Mouse (Mus musculus): Measurements from ENCODE around the gene Olfr1130. TPM values are rescaled to one million over a fixed set of nuclear protein-coding genes. Genes with fewer than 3 reads are reported as not detected.

Gene Olfr1130
- polyA plus RNA-seq (2015; fragmentation: Nextera tagmentation; extraction: Ambion mirVana): not detected in 2 replicates

GRCm38 (mm10) chr2:87605912-87606311, at the start of gene Olfr1130:
Gene Olfr1130 (plus strand): TSS chr2:87606212.

DNA sequence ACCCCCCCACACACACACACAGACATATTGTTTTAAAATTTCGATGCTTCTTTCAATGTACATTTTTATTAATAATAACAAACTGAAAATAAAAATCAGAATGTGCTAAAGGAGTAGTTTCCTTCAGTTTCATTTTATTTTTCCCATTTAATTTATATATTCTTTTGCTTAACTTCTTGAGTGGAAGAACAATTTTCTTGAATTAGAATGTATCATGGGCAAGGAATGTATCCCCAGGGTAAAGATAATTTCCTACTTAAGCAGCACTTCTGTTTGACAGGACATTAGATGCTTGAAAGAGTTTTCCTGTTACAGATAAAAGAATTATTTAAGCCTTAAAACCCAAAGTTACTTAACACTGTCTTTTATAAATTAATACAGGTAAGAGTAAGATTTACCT, 32.4 kb upstream of the Olfr1130 start, which contains the start of gene Olfr1129:
Gene Olfr1129 (plus strand): TSS at position 301 of the 400 bp plus-strand sequence.

GRCm38 (mm10) chr2:87626804-87627203, 20.8 kb downstream of the Olfr1130 start, which contains the start of gene Olfr1131:
Gene Olfr1131 (plus strand): TSS chr2:87627104.

GRCm38 (mm10) chr2:87637435-87637834, 31.4 kb downstream of the Olfr1130 start, which contains the start of gene Olfr1132:
Gene Olfr1132 (minus strand): TSS chr2:87637535.

DNA sequence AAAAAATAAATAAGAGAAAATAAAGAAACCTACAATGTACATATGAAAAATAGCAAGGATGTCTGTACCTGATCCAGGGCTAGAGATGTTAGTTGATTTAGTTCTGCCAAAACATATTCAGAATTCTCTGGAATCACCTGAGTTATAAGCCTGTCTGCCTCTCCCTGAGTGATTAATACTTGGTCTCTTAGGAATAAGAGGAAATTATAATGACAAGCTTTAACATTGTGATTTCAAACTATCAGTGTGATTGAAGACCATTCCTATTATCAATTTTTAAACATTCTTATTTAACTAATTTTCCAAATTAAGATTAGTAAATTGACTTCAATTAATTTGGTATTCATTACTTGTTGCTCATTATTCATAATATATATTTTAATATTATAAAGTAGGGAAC, 41.3 kb downstream of the Olfr1130 start, which contains the start of gene Olfr1133:
Gene Olfr1133 (minus strand): TSS at position 101 of the 400 bp plus-strand sequence.

GRCm38 (mm10) chr2:87658360-87658759, 52.3 kb downstream of the Olfr1130 start, which contains the start of gene Olfr1134:
Gene Olfr1134 (minus strand): TSS chr2:87658460.

Other genes with a start within 250 kb of the Olfr1130 start
- gene Olfr1121, start 236.3 kb upstream of the Olfr1130 start, polyA plus RNA-seq (2015; fragmentation: Nextera tagmentation; extraction: Ambion mirVana): not detected in 2 replicates
- not detected in 2 replicates for gene Olfr1122, start 220.4 kb upstream of the Olfr1130 start, polyA plus RNA-seq (2015; fragmentation: Nextera tagmentation; extraction: Ambion mirVana)
- gene Olfr1123, start 189.6 kb upstream of the Olfr1130 start, polyA plus RNA-seq (2015; fragmentation: Nextera tagmentation; extraction: Ambion mirVana): not detected in 2 replicates
- 0.05 TPM in 1 of 2 replicates, not detected in the other for gene Olfr1124, start 175.9 kb upstream of the Olfr1130 start, polyA plus RNA-seq (2015; fragmentation: Nextera tagmentation; extraction: Ambion mirVana)
- gene Olfr1126, start 152.2 kb upstream of the Olfr1130 start, polyA plus RNA-seq (2015; fragmentation: Nextera tagmentation; extraction: Ambion mirVana): not detected in 2 replicates
- gene Pramel7, start 109.1 kb upstream of the Olfr1130 start, polyA plus RNA-seq (2015; fragmentation: Nextera tagmentation; extraction: Ambion mirVana): not detected in 2 replicates
- not detected in 2 replicates for gene Pramel6, start 99.6 kb upstream of the Olfr1130 start, polyA plus RNA-seq (2015; fragmentation: Nextera tagmentation; extraction: Ambion mirVana)
- gene Olfr153, start 74.4 kb upstream of the Olfr1130 start, polyA plus RNA-seq (2015; fragmentation: Nextera tagmentation; extraction: Ambion mirVana): not detected in 2 replicates
- not detected in 2 replicates for gene Olfr1128, start 60.7 kb upstream of the Olfr1130 start, polyA plus RNA-seq (2015; fragmentation: Nextera tagmentation; extraction: Ambion mirVana)
- not detected in 2 replicates for gene Olfr1129, start 32.3 kb upstream of the Olfr1130 start, polyA plus RNA-seq (2015; fragmentation: Nextera tagmentation; extraction: Ambion mirVana)
- gene Olfr1131, start 20.9 kb downstream of the Olfr1130 start, polyA plus RNA-seq (2015; fragmentation: Nextera tagmentation; extraction: Ambion mirVana): not detected in 2 replicates
- not detected in 2 replicates for gene Olfr1132, start 31.3 kb downstream of the Olfr1130 start, polyA plus RNA-seq (2015; fragmentation: Nextera tagmentation; extraction: Ambion mirVana)
- not detected in 2 replicates for gene Olfr1133, start 41.2 kb downstream of the Olfr1130 start, polyA plus RNA-seq (2015; fragmentation: Nextera tagmentation; extraction: Ambion mirVana)
- gene Olfr1134, start 52.2 kb downstream of the Olfr1130 start, polyA plus RNA-seq (2015; fragmentation: Nextera tagmentation; extraction: Ambion mirVana): not detected in 2 replicates
- not detected in 2 replicates for gene Olfr1135, start 67.5 kb downstream of the Olfr1130 start, polyA plus RNA-seq (2015; fragmentation: Nextera tagmentation; extraction: Ambion mirVana)
- not detected in 2 replicates for gene Olfr1136, start 87.7 kb downstream of the Olfr1130 start, polyA plus RNA-seq (2015; fragmentation: Nextera tagmentation; extraction: Ambion mirVana)
- gene Olfr1137, start 107.0 kb downstream of the Olfr1130 start, polyA plus RNA-seq (2015; fragmentation: Nextera tagmentation; extraction: Ambion mirVana): not detected in 2 replicates
- gene Olfr1138, start 133.8 kb downstream of the Olfr1130 start, polyA plus RNA-seq (2015; fragmentation: Nextera tagmentation; extraction: Ambion mirVana): not detected in 2 replicates
- not detected in 2 replicates for gene Olfr1140, start 137.5 kb downstream of the Olfr1130 start, polyA plus RNA-seq (2015; fragmentation: Nextera tagmentation; extraction: Ambion mirVana)
- not detected in 2 replicates for gene Olfr1141, start 147.8 kb downstream of the Olfr1130 start, polyA plus RNA-seq (2015; fragmentation: Nextera tagmentation; extraction: Ambion mirVana)
- gene Olfr152, start 173.3 kb downstream of the Olfr1130 start, polyA plus RNA-seq (2015; fragmentation: Nextera tagmentation; extraction: Ambion mirVana): not detected in 2 replicates
- gene Olfr1143, start 194.4 kb downstream of the Olfr1130 start, polyA plus RNA-seq (2015; fragmentation: Nextera tagmentation; extraction: Ambion mirVana): not detected in 2 replicates
- gene Olfr1145, start 203.6 kb downstream of the Olfr1130 start, polyA plus RNA-seq (2015; fragmentation: Nextera tagmentation; extraction: Ambion mirVana): not detected in 2 replicates
- not detected in 2 replicates for gene Olfr1148, start 224.3 kb downstream of the Olfr1130 start, polyA plus RNA-seq (2015; fragmentation: Nextera tagmentation; extraction: Ambion mirVana)
- gene Olfr1150-ps1, start 237.8 kb downstream of the Olfr1130 start, polyA plus RNA-seq (2015; fragmentation: Nextera tagmentation; extraction: Ambion mirVana): not detected in 2 replicates
- gene Olfr1151, start 249.7 kb downstream of the Olfr1130 start, polyA plus RNA-seq (2015; fragmentation: Nextera tagmentation; extraction: Ambion mirVana): not detected in 2 replicates